Mouse (Mus musculus) liver, embryonic 14.5 days (tissue): Measurements from ENCODE around the gene Celf2.

Experiments
- CTCF ChIP-seq: IDR thresholded peaks from 2 replicates; pipeline ENCODE4 v1.5.1; 2016; ENCODE audit warnings: antibody characterized with exemption, low read depth, control low read depth
- EP300 ChIP-seq: IDR thresholded peaks from 2 replicates; pipeline ENCODE4 v1.6.1; 2016; ENCODE audit warnings: antibody characterized with exemption, low read depth

- TF ChIP-seq CTCF (no peak), EP300 (no peak)
Measured at GRCm38 (mm10) chr2:7045531-7045930, 463.8 kb downstream of the Celf2 start.
